Mouse (Mus musculus) CH12.LX (cell line): ENCODE measurements around the gene Parp1.

Experiments used
- CTCF ChIP-seq, 2 experiments: IDR thresholded peaks in 1 of 2; conservative IDR thresholded peaks in 1 of 2; 2 replicates each; pipeline ENCODE4 v1.5.1; 2011 to 2012; ENCODE audit warnings: low read depth in 2 of 2, low read length in 2 of 2, improper control_type of control experiment in 1 of 2, inconsistent platforms in 1 of 2, mild to moderate bottlenecking in 1 of 2, moderate library complexity in 1 of 2
- NELFE ChIP-seq: IDR thresholded peaks from 2 replicates; pipeline ENCODE4 v1.6.1; 2011; ENCODE audit warnings: low read depth, low read length, improper control_type of control experiment
- SIN3A ChIP-seq: IDR thresholded peaks from 2 replicates; pipeline ENCODE4 v1.6.1; 2012; ENCODE audit warnings: low read length, improper control_type of control experiment, inconsistent platforms
- ZKSCAN1 ChIP-seq: IDR thresholded peaks from 2 replicates; pipeline ENCODE4 v1.6.1; 2012; ENCODE audit warnings: low read depth, inconsistent platforms, low read length, improper control_type of control experiment, borderline replicate concordance

DNA sequence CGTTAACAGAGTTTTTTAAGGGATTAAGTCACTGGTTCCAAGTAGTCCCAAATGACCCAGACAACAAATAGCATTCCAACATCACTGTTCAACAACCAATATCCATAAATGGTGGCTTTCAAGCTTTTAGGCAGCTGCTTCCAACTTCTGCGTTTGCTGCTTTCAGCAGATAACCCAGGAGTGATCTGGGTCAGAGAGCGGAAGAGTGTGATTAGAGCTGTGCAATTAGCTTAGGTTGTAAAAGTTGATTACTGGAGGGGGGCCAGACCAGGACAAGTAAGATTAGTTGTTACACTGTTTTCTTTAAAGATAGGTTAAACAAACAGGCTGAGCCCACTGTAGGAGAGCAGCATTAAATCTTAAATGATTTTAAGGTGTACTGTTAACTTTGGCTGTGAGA is 7.5 kb upstream of the Parp1 start:
- TF ChIP-seq CTCF (conservative IDR thresholded peaks at IDR 0.05 in 1 of 2, IDR thresholded peaks at IDR 0.05 in 1 of 2; ENCODE audit: low read depth in 2 of 2, low read length in 2 of 2) (no peak), SIN3A (no peak), ZKSCAN1 (no peak), NELFE (no peak)
